Mouse (Mus musculus) neural tube, embryonic 13.5 days (tissue): ENCODE data around the gene Best3. TPM values are rescaled to one million over a fixed set of nuclear protein-coding genes. Genes with fewer than 3 reads are reported as not detected.

ENCODE experiments used
- ATAC-seq: fragments of 200-750 bp; cut with Nextera tagmentation; 2 replicates; pipeline ENCODE4 v1.8.0; 2017; ENCODE audit warnings: low read depth, mild to moderate bottlenecking, moderate TSS enrichment, moderate library complexity
- H3K27ac ChIP-seq: fragments of 300-500 bp; sonication (generic); replicated peaks from 2 replicates; pipeline ENCODE4 v1.5.1; 2015; ENCODE audit warnings: moderate library complexity, mild to moderate bottlenecking, inconsistent platforms
- H3K27me3 ChIP-seq: fragments of 300-500 bp; sonication (generic); 2 replicates; pipeline ENCODE4 v1.6.1; 2015; ENCODE audit warnings: mild to moderate bottlenecking, inconsistent platforms
- H3K36me3 ChIP-seq: fragments of 300-500 bp; sonication (generic); 2 replicates; pipeline ENCODE4 v1.6.1; 2015; ENCODE audit warnings: mild to moderate bottlenecking, inconsistent platforms
- H3K4me1 ChIP-seq: fragments of 300-500 bp; sonication (generic); replicated peaks from 2 replicates; pipeline ENCODE4 v1.6.1; 2015; ENCODE audit warnings: inconsistent platforms
- H3K4me2 ChIP-seq: fragments of 300-500 bp; sonication (generic); 2 replicates; pipeline ENCODE4 v1.6.1; 2015; ENCODE audit warnings: inconsistent platforms, mild to moderate bottlenecking, moderate library complexity
- H3K4me3 ChIP-seq: fragments of 300-500 bp; sonication (generic); 2 replicates; pipeline ENCODE4 v1.5.1; 2015; ENCODE audit warnings: mild to moderate bottlenecking, inconsistent platforms
- H3K9ac ChIP-seq: fragments of 300-500 bp; sonication (generic); 2 replicates; pipeline ENCODE4 v1.6.1; 2015; ENCODE audit warnings: moderate library complexity, mild to moderate bottlenecking, inconsistent platforms
- H3K9me3 ChIP-seq: fragments of 300-500 bp; sonication (generic); 2 replicates; pipeline ENCODE4 v1.6.1; 2016; ENCODE audit warnings: inconsistent platforms
- WGBS: fragments of 180-500 bp; shearing (Covaris S2); methylation state at CpG from one replicate; pipeline ENCODE4 v1.1.7; 2015; 5-methylcytosine and 5-hydroxymethylcytosine counted together
- polyA plus RNA-seq: library from polyadenylated mRNA; unstranded; fragments of >200 nt; fragmentation: Nextera tagmentation; extraction: Ambion mirVana; gene quantifications from 2 replicates; pipeline ENCODE4 v1.2.1, GENCODE M21; 2015

Best3 gene
- polyA plus RNA-seq, 1 experiment from 2014 or later: not detected

GRCm38 (mm10) chr10:116957867-116958551 is 28.1 kb upstream of the Best3 start:
- no peaks in the 10 kb centered on the region for H3K36me3 ChIP-seq
- WGBS: 59% methylated on average over 5 of the region's 5 CpGs

GRCm38 (mm10) chr10:116962152-116962551 is 24.0 kb upstream of the Best3 start:
- Histone ChIP-seq H3K27ac (no peak overlapping the region), H3K4me1 (no peaks in the 10 kb centered on the region), H3K27me3 (no peaks in the 10 kb centered on the region), H3K4me2 (no peak overlapping the region), H3K36me3 (no peaks in the 10 kb centered on the region), H3K9me3 (no peaks in the 10 kb centered on the region), H3K9ac (no peak overlapping the region), H3K4me3 (no peak overlapping the region)
- WGBS: 85% methylated on average over 14 of the region's 14 CpGs
- ATAC-seq: no peak

More at GRCm38 (mm10) chr10:116957867-116958551, 28.1 kb upstream of the Best3 start:
- no peak for ATAC-seq
- H3K4me2 ChIP-seq: no peak overlapping the region
- H3K9ac ChIP-seq: no peak overlapping the region
- H3K27me3 ChIP-seq: no peaks in the 10 kb centered on the region
- no peak overlapping the region for H3K27ac ChIP-seq
- H3K4me3 ChIP-seq: no peak overlapping the region
- H3K4me1 ChIP-seq: no peaks in the 10 kb centered on the region
- H3K9me3 ChIP-seq: no peaks in the 10 kb centered on the region

- H3K4me2 ChIP-seq: no peak overlapping the region
- no peaks in the 10 kb centered on the region for H3K4me1 ChIP-seq
- no peak overlapping the region for H3K27ac ChIP-seq
- ATAC-seq: no peak
- H3K4me3 ChIP-seq: no peak overlapping the region
- no peaks in the 10 kb centered on the region for H3K9me3 ChIP-seq
- H3K9ac ChIP-seq: no peak overlapping the region
- H3K36me3 ChIP-seq: no peaks in the 10 kb centered on the region
- H3K27me3 ChIP-seq: no peaks in the 10 kb centered on the region
- WGBS: 66% methylated on average over 17 of the region's 17 CpGs
Observed at GRCm38 (mm10) chr10:116962803-116963202, 23.3 kb upstream of the Best3 start.

DNA sequence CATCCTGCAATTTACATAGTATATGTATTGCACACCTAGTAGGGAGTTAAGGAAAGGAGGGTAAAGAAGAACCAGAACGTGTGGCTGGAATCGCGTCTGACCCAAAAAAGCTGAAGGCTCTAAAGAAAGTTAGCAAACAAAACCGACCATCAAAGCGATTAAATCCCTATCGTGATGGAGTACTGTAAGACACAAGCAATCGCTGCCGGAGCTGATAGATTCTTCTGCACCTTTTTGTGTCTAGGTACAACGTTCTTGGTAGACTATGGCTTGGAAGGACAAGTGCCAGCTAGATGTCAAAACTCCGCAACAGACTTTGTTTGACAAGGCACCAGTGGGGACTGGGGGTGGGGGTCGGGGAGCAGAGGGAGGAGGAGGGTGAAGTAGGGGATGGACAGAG is 22.0 kb upstream of the Best3 start:
- Histone ChIP-seq H3K9ac (no peak overlapping the region), H3K4me2 (no peak overlapping the region), H3K36me3 (no peaks in the 10 kb centered on the region), H3K4me1 (no peaks in the 10 kb centered on the region), H3K27me3 (no peaks in the 10 kb centered on the region), H3K27ac (no peak overlapping the region), H3K9me3 (no peaks in the 10 kb centered on the region), H3K4me3 (no peak overlapping the region)
- WGBS: 82% methylated on average over 11 of the region's 11 CpGs
- ATAC-seq: no peak

- WGBS: 86% methylated on average over 4 of the region's 4 CpGs
- no peaks in the 10 kb centered on the region for H3K9me3 ChIP-seq
- H3K4me3 ChIP-seq: no peak overlapping the region
- H3K27ac ChIP-seq: no peak overlapping the region
- H3K4me1 ChIP-seq: no peaks in the 10 kb centered on the region
- no peaks in the 10 kb centered on the region for H3K27me3 ChIP-seq
- ATAC-seq: no peak
- no peak overlapping the region for H3K4me2 ChIP-seq
- no peaks in the 10 kb centered on the region for H3K36me3 ChIP-seq
- no peak overlapping the region for H3K9ac ChIP-seq
Observed at GRCm38 (mm10) chr10:116964571-116964970, 21.5 kb upstream of the Best3 start.

DNA sequence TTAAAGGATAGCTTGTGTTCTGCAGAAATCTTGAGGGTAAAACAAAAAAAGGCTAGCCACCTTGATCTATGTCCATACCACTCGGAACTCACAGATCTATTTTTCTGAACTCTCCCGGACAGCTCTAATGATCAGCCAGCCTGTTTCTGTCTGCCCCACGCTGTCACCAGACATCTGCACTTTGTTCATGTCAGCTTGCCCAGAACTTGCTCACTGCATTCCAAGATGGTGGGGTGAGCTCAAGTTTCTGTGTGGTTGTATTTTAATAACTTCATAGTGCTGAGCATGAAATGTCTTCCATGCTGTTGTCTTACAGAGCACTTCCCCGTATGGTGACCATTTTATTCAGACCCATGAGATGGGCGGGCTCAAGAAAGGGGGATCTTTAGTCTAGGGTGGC is 20.8 kb upstream of the Best3 start:
- no peaks in the 10 kb centered on the region for H3K27me3 ChIP-seq
- no peak overlapping the region for H3K27ac ChIP-seq
- 82% methylated on average over 5 of the region's 5 CpGs for WGBS
- H3K36me3 ChIP-seq: no peaks in the 10 kb centered on the region
- H3K9ac ChIP-seq: no peak overlapping the region
- H3K4me1 ChIP-seq: no peaks in the 10 kb centered on the region
- H3K4me3 ChIP-seq: no peak overlapping the region
- H3K9me3 ChIP-seq: no peaks in the 10 kb centered on the region
- ATAC-seq: no peak
- no peak overlapping the region for H3K4me2 ChIP-seq

GRCm38 (mm10) chr10:116966065-116966464 is 20.0 kb upstream of the Best3 start:
- Histone ChIP-seq H3K4me2 (no peak overlapping the region), H3K4me1 (no peaks in the 10 kb centered on the region), H3K36me3 (no peaks in the 10 kb centered on the region), H3K4me3 (no peak overlapping the region), H3K27me3 (no peaks in the 10 kb centered on the region), H3K9ac (no peak overlapping the region), H3K9me3 (no peaks in the 10 kb centered on the region), H3K27ac (no peak overlapping the region)
- no peak for ATAC-seq
- 86% methylated on average over 6 of the region's 6 CpGs for WGBS

DNA sequence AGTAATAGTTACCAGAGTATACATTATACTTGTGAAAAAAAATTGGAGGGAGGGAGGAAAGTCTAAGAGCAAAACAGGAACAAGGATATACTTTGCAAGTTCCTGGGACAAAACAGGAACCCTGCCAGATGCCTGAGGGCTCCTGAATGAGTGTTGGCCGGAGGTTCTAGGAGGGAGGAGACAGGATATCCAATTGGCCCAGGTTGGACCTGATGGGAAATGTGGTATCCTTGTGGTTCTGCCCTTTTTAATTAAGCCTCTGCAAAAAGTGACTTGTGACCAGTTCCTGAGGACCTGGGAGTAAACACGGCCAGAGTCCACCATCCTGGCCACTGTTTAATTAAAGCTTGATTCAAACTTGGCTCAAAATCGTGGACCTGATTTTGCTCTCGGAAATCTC is 17.4 kb upstream of the Best3 start:
- Histone ChIP-seq H3K4me1 (no peaks in the 10 kb centered on the region), H3K36me3 (no peaks in the 10 kb centered on the region), H3K4me2 (no peak overlapping the region), H3K4me3 (no peak overlapping the region), H3K9me3 (no peaks in the 10 kb centered on the region), H3K27me3 (no peaks in the 10 kb centered on the region), H3K9ac (no peak overlapping the region), H3K27ac (no peak overlapping the region)
- no peak for ATAC-seq
- WGBS: 91% methylated on average over 4 of the region's 4 CpGs

DNA sequence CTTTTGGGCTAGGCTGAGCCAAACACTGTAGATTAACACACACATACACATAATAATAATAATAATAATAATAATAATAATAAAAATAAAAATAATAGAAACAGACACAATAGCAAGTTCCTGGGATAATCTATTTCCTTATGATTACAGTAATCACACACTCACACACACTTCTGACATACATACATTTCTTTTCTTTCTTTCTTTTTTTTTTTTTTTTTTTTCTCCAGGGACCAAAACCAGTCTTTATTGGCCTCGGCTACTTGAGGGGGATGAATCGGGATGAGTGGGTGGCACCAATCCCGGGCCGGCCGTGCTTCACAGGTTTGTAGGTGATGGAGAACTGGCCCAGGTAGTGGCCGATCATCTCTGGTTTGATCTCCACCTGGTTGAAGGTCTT is 13.6 kb upstream of the Best3 start, which contains the start of gene Gm10271:
Gene Gm10271, minus strand, starts transcription at position 101 of the 400 bp plus-strand sequence.
- Histone ChIP-seq H3K27me3 (no peaks in the 10 kb centered on the region), H3K4me1 (no peaks in the 10 kb centered on the region), H3K36me3 (no peaks in the 10 kb centered on the region), H3K9me3 (no peaks in the 10 kb centered on the region), H3K4me2 (no peak within 1 kb of the TSS), H3K27ac (no peak within 1 kb of the TSS), H3K4me3 (no peak within 1 kb of the TSS), H3K9ac (no peak within 1 kb of the TSS)
- WGBS: 97% methylated on average over 6 of the region's 6 CpGs
- no peak for ATAC-seq

DNA sequence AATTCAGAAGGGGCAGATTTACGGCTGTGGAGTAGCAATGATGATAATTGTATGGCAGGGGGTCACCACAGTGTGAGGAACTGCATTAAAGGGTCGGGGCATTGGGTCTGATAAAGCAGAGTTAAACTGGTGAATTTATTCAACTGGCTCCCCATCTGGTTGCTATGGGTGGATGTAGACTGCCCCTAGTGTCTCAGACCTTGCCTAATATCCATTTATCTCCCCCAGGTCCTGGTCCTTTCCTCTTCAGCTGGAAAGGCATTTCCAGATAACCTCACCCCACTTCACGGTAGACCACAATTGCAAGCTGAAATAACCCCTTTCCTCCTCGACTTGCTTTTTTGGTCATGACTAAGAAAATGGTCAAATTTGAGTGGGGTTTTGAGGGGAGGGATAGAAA is 8.7 kb upstream of the Best3 start:
- Histone ChIP-seq H3K9ac (no peak overlapping the region), H3K27me3 (no peaks in the 10 kb centered on the region), H3K4me2 (no peak overlapping the region), H3K36me3 (no peaks in the 10 kb centered on the region), H3K9me3 (no peaks in the 10 kb centered on the region), H3K27ac (no peak overlapping the region), H3K4me1 (no peaks in the 10 kb centered on the region), H3K4me3 (no peak overlapping the region)
- no peak for ATAC-seq
- 57% methylated on average over 4 of the region's 4 CpGs for WGBS

DNA sequence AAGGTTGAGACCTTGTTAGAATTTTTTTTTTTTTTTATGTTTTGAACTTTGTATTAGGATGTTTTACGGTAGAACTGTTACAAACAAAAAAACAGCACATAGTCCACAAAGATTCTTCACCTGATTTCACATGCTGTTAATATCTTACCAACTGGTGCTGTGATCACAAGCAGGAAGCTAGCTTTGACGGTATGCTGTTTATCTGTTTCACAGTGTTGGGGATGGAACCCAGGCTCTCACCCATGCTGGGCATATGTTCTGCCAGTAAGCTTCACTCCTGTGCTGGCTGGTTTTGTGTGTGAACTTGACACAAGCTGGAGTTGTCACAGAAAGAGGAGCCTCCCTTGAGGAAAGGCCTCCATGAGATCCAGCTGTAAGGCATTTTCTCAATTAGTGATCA is 8.3 kb upstream of the Best3 start:
- Histone ChIP-seq H3K4me2 (no peak overlapping the region), H3K9me3 (no peaks in the 10 kb centered on the region), H3K27me3 (no peaks in the 10 kb centered on the region), H3K27ac (no peak overlapping the region), H3K4me3 (no peak overlapping the region), H3K4me1 (no peaks in the 10 kb centered on the region), H3K9ac (no peak overlapping the region), H3K36me3 (no peaks in the 10 kb centered on the region)
- 83% methylated on average over 2 of the region's 2 CpGs for WGBS
- ATAC-seq: no peak

- no peak for ATAC-seq
- WGBS: 90% methylated on average over 9 of the region's 9 CpGs
- H3K27me3 ChIP-seq: no peaks in the 10 kb centered on the region
Observed at GRCm38 (mm10) chr10:116978841-116979240, 7.3 kb upstream of the Best3 start.

GRCm38 (mm10) chr10:116980273-116980672 is 5.8 kb upstream of the Best3 start:
- Histone ChIP-seq H3K9me3 (no peaks in the 10 kb centered on the region), H3K27ac (no peak overlapping the region), H3K27me3 (no peaks in the 10 kb centered on the region), H3K4me3 (no peak overlapping the region), H3K36me3 (no peaks in the 10 kb centered on the region), H3K9ac (no peak overlapping the region), H3K4me1 (peaks cover 8% of the 10 kb centered on the region), H3K4me2 (no peak overlapping the region)
- 89% methylated on average over 4 of the region's 4 CpGs for WGBS
- ATAC-seq: no peak

More at GRCm38 (mm10) chr10:116978841-116979240, 7.3 kb upstream of the Best3 start:
- Histone ChIP-seq H3K9ac (no peak overlapping the region), H3K9me3 (no peaks in the 10 kb centered on the region), H3K4me1 (no peaks in the 10 kb centered on the region), H3K4me3 (no peak overlapping the region), H3K27ac (no peak overlapping the region), H3K4me2 (no peak overlapping the region), H3K36me3 (no peaks in the 10 kb centered on the region)
